Mouse (Mus musculus): ENCODE data around the gene Lce3b.

GRCm38 (mm10) chr3:92907571-92907970 is 25.2 kb upstream of the Lce3b start:
- TF ChIP-seq CTCF (IDR thresholded peaks at IDR 0.05; ENCODE audit: extremely low read depth, insufficient read depth, insufficient read length, insufficient replicate concordance) (peak; percentile 3; the same call in 1 of the 2 replicates), POLR2A (IDR thresholded peaks at IDR 0.05; ENCODE audit: low read depth, low read length) (no peak)
